Mouse (Mus musculus): ENCODE results near the gene Cxcl1. TPM values are rescaled to one million over a fixed set of nuclear protein-coding genes. Genes with fewer than 3 reads are reported as not detected.

Cxcl1 gene
- polyA plus RNA-seq, 1 experiment from 2014 or later: 0.56 TPM

DNA sequence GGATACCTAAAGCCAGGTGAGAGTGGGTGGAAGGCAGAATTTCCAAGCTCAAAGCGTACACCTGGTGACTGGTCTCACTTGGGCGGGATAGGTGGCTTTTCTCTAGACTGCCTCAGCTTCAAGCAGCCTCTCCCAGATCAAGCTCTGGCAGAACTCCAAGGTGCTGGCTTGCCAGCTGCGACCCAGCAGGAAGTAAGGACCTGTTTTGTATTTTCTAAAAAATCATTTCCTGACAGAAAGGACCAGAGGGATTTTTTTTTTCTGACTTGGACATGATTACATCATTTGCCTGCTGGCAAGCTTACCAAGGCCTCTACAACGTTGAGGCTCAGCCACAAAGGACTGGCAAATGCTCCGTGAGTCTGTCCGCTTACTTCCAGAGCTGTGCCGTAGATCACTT, 9.1 kb downstream of the Cxcl1 start:
- H3K9me3 ChIP-seq (replicated peaks; ENCODE audit: control insufficient read depth, low read length): no peaks in the 10 kb centered on the region
- WGBS: 39% methylated on average over 7 of the region's 7 CpGs
- no peaks in the 10 kb centered on the region for H3K36me3 ChIP-seq (ENCODE audit: control insufficient read depth, insufficient read depth, low read length)
- H3K4me3 ChIP-seq (ENCODE audit: low read depth, low read length): no peak overlapping the region
- DNase-seq (ENCODE audit: low spot score): peak; percentile 58
- H3K4me1 ChIP-seq (ENCODE audit: control insufficient read depth, insufficient read depth, low read length): peaks cover 4% of the 10 kb centered on the region; the same call in 1 of the 2 replicates
- ATAC-seq: no peak
- no peak overlapping the region for H3K27ac ChIP-seq (ENCODE audit: low read depth, low read length)
- H3K4me2 ChIP-seq (ENCODE audit: low read length): no peak overlapping the region
- 0 out of 2 replicates have a peak, but pooled peaks cover 5% of the 10 kb centered on the region for H3K27me3 ChIP-seq (replicated peaks; ENCODE audit: control insufficient read depth, insufficient read depth, low read length)
- no peak overlapping the region for H3K9ac ChIP-seq (ENCODE audit: low read length)

DNA sequence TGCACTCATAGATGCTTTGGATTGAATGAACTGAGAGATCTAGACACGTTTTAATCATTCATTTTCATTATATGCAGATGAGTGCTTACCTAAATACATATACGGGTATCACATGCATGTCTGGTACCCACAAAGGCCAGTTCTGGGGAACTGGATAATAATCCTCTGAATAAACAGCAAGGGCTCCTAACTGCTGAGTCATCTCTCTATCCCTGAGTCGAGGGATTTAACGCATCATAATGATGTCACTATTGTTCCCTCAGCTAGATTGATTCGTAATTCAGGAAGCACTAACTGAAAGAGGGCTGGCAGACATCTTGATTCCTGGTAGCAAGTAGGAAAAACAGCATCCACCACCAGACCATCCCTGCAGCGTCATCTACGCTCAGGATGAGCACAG, 9.6 kb downstream of the Cxcl1 start:
- DNase-seq (ENCODE audit: low spot score): peak; percentile 12
- ATAC-seq: 0 out of 2 replicates have a peak, but pooled peaks have one; percentile 11
- Histone ChIP-seq H3K4me2 (ENCODE audit: low read length) (no peak overlapping the region), H3K9ac (ENCODE audit: low read length) (no peak overlapping the region), H3K9me3 (replicated peaks; ENCODE audit: control insufficient read depth, low read length) (no peaks in the 10 kb centered on the region), H3K27me3 (replicated peaks; ENCODE audit: control insufficient read depth, insufficient read depth, low read length) (0 out of 2 replicates have a peak, but pooled peaks cover 5% of the 10 kb centered on the region), H3K36me3 (ENCODE audit: control insufficient read depth, insufficient read depth, low read length) (no peaks in the 10 kb centered on the region), H3K4me1 (ENCODE audit: control insufficient read depth, insufficient read depth, low read length) (peaks cover 4% of the 10 kb centered on the region; the same call in 1 of the 2 replicates), H3K4me3 (ENCODE audit: low read depth, low read length) (no peak overlapping the region), H3K27ac (ENCODE audit: low read depth, low read length) (no peak overlapping the region)
- WGBS: 66% methylated on average over 7 of the region's 7 CpGs

DNA sequence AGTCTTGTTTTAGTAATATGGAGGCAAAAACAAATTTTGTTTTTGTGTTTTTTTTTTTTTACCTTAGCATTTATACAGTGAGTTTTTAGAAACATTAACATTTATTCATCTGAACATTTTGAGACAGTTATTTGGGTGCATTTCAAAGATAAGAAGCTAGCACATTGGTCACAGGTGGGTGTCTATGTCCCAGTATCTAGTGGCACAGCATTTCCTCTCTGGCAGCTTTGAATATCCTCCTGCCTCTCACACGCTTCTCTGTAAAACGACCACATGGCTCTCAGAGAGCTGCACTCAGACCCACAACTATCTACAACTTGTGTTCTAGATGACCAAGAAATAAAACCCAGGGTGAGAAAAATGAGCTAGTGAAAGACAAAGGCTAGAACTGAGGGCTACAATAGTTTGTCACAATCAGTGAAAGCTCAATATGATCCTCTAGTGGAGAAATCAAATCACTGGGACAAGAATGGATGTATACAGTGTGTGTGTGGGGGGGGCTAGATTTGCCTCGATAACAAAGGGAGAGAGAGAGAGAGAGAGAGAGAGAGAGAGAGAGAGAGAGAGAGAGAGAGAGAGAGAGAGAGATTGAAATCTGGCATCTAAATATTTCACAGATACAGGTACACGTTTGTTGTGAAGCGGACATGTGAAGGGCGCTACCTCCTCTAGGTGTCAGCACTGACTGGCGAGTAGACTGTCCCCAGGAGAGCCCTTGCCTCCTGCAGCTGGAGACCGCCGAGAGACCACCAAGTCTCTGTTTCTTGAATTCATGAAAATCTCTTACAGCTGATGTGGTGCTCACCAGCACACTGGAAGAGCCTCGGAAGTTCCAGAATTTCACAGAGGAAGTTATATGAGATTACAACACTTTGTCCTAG, 11.6 kb downstream of the Cxcl1 start:
- ATAC-seq (peak; percentile 42; the same call in 1 of the 2 replicates), DNase-seq (ENCODE audit: low spot score) (peak; percentile 25)
- Histone ChIP-seq H3K36me3 (ENCODE audit: control insufficient read depth, insufficient read depth, low read length) (no peaks in the 10 kb centered on the region), H3K9me3 (replicated peaks; ENCODE audit: control insufficient read depth, low read length) (no peaks in the 10 kb centered on the region), H3K27me3 (replicated peaks; ENCODE audit: control insufficient read depth, insufficient read depth, low read length) (0 out of 2 replicates have a peak, but pooled peaks cover 5% of the 10 kb centered on the region), H3K9ac (ENCODE audit: low read length) (no peak overlapping the region), H3K4me2 (ENCODE audit: low read length) (peak overlapping the region; percentile 68), H3K4me3 (ENCODE audit: low read depth, low read length) (peak overlapping the region; percentile 22; the same call in 1 of the 2 replicates), H3K4me1 (ENCODE audit: control insufficient read depth, insufficient read depth, low read length) (peaks cover 4% of the 10 kb centered on the region; the same call in 1 of the 2 replicates), H3K27ac (ENCODE audit: low read depth, low read length) (no peak overlapping the region)
- 11% methylated on average over 10 of the region's 10 CpGs for WGBS

DNA sequence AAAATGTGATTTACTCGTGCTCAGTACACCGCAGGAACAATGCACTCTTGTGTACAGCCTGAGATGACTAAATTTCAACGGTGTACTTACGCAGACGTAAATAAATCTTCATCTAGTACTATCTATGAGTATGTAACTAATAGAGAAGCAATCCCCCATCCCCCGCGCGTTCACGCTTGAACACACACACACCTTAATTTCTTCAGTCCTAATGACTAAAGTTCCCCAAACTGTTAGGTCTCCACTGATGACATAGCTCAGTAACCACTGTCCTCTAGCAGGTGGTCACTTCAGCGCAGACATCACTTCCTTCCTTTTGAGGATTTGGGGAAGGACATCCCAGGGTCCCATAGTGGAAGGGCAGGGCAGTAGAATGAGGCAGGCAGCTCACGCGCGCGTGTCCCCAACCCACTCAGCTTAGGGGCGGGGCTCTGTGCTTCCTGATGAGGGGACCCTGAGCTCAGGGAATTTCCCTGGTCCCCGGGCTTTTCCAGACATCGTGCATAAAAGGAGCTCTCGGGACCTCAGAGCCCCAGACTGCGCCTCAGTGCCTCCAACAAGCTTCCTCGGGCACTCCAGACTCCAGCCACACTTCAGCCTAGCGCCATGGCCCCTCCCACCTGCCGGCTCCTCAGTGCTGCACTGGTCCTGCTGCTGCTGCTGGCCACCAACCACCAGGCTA, 12.4 kb downstream of the Cxcl1 start, which contains the start of gene Cxcl2:
Gene Cxcl2 (plus strand): TSS at position 533 of the 682 bp plus-strand sequence.
- peak within 1 kb of the TSS; percentile 22 for H3K4me3 ChIP-seq (ENCODE audit: low read depth, low read length)
- 0 out of 2 replicates have a peak, but pooled peaks cover 5% of the 10 kb centered on the region for H3K27me3 ChIP-seq (replicated peaks; ENCODE audit: control insufficient read depth, insufficient read depth, low read length)
- 7% methylated on average over 22 of the region's 22 CpGs for WGBS
- no peaks in the 10 kb centered on the region for H3K36me3 ChIP-seq (ENCODE audit: control insufficient read depth, insufficient read depth, low read length)
- peaks cover 4% of the 10 kb centered on the region; the same call in 1 of the 2 replicates for H3K4me1 ChIP-seq (ENCODE audit: control insufficient read depth, insufficient read depth, low read length)
- DNase-seq (ENCODE audit: low spot score): peak; percentile 25
- peak; percentile 62 for ATAC-seq
- H3K9ac ChIP-seq (ENCODE audit: low read length): peak within 1 kb of the TSS; percentile 32; the same call in 1 of the 2 replicates
- H3K4me2 ChIP-seq (ENCODE audit: low read length): peak within 1 kb of the TSS; percentile 68
- no peak within 1 kb of the TSS for H3K27ac ChIP-seq (ENCODE audit: low read depth, low read length)
- H3K9me3 ChIP-seq (replicated peaks; ENCODE audit: control insufficient read depth, low read length): no peaks in the 10 kb centered on the region

DNA sequence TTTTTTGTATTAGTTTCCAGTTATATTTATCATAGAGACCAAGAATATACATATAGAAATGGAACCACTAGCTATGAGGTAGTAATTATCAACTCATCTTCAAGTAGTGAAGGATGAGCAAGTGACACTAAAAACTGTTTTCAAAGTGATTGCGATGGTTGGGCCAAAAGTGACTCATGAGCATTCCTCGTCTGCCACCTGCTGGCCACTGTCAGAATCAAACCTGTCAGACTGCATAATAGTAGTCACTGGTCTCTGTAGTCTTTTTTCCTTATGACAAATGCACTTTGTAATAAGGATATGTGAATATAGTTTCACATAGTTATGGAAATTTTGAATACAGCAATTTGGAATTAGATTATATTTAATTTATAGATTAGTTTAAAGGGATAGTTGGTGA, 17.9 kb downstream of the Cxcl1 start:
- DNase-seq (ENCODE audit: low spot score): peak; percentile 88
- no peak overlapping the region for H3K27ac ChIP-seq (ENCODE audit: low read depth, low read length)
- ATAC-seq: peak; percentile 81

DNA sequence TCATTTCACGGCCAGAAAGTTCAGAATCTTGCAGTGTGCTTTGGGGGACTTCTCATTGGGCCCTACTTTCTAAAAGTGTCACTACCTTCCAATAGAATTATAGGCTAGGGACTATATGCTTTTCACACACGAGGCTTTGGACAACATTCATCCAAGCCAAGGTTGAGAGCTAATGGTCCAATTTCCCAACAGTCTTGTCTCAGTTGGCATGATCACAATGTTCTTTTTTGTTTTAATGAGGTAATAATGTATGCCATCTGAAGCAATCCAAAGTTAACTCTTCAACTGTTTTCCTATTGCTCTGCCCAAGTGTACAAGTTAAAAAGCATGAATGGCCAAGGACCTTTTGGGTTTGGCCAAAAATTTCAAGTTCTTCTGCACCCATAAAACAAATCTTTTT, 28.5 kb downstream of the Cxcl1 start:
- Histone ChIP-seq H3K4me1 (ENCODE audit: control insufficient read depth, insufficient read depth, low read length) (no peaks in the 10 kb centered on the region), H3K36me3 (ENCODE audit: control insufficient read depth, insufficient read depth, low read length) (no peaks in the 10 kb centered on the region), H3K9ac (ENCODE audit: low read length) (no peak overlapping the region), H3K9me3 (replicated peaks; ENCODE audit: control insufficient read depth, low read length) (no peaks in the 10 kb centered on the region), H3K4me3 (ENCODE audit: low read depth, low read length) (no peak overlapping the region), H3K27ac (ENCODE audit: low read depth, low read length) (no peak overlapping the region), H3K4me2 (ENCODE audit: low read length) (no peak overlapping the region), H3K27me3 (replicated peaks; ENCODE audit: control insufficient read depth, insufficient read depth, low read length) (no peaks in the 10 kb centered on the region)
- no peak for DNase-seq (ENCODE audit: low spot score)
- no peak for ATAC-seq
- WGBS: 75% methylated on average over 2 of the region's 2 CpGs

More for the DNA sequence above, 17.9 kb downstream of the Cxcl1 start:
- H3K36me3 ChIP-seq (ENCODE audit: control insufficient read depth, insufficient read depth, low read length): no peaks in the 10 kb centered on the region
- no peak overlapping the region for H3K4me2 ChIP-seq (ENCODE audit: low read length)
- H3K9me3 ChIP-seq (replicated peaks; ENCODE audit: control insufficient read depth, low read length): no peaks in the 10 kb centered on the region
- H3K9ac ChIP-seq (ENCODE audit: low read length): no peak overlapping the region
- H3K27me3 ChIP-seq (replicated peaks; ENCODE audit: control insufficient read depth, insufficient read depth, low read length): 0 out of 2 replicates have a peak, but pooled peaks cover 5% of the 10 kb centered on the region
- no peaks in the 10 kb centered on the region for H3K4me1 ChIP-seq (ENCODE audit: control insufficient read depth, insufficient read depth, low read length)
- no peak overlapping the region for H3K4me3 ChIP-seq (ENCODE audit: low read depth, low read length)
- WGBS: 3% methylated on average over 2 of the region's 2 CpGs

DNA sequence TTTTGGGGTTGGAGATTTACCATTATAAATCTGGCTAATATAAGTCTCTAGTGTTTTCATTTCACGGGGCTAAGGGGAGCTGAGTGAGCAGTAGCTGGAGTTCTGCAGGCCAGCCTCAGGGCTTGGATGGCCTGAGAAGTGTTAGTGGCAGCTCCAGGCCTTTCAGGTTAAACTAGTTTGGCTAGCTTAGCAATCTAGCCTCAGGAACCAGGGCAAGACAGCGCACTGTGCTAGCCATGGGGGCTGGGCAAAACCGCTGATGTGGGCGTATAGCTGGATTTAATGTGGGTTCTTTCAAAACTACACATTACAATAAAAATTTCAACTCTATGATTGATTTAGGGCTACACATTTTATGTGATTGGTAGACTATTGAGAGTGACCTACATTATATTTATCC, 31.9 kb downstream of the Cxcl1 start:
- no peak overlapping the region for H3K4me2 ChIP-seq (ENCODE audit: low read length)
- H3K27ac ChIP-seq (ENCODE audit: low read depth, low read length): no peak overlapping the region
- H3K36me3 ChIP-seq (ENCODE audit: control insufficient read depth, insufficient read depth, low read length): no peaks in the 10 kb centered on the region
- H3K9ac ChIP-seq (ENCODE audit: low read length): no peak overlapping the region
- no peak overlapping the region for H3K4me3 ChIP-seq (ENCODE audit: low read depth, low read length)
- H3K27me3 ChIP-seq (replicated peaks; ENCODE audit: control insufficient read depth, insufficient read depth, low read length): no peaks in the 10 kb centered on the region
- DNase-seq (ENCODE audit: low spot score): no peak
- ATAC-seq: no peak
- WGBS: 94% methylated on average over 4 of the region's 4 CpGs
- no peaks in the 10 kb centered on the region for H3K4me1 ChIP-seq (ENCODE audit: control insufficient read depth, insufficient read depth, low read length)
- no peaks in the 10 kb centered on the region for H3K9me3 ChIP-seq (replicated peaks; ENCODE audit: control insufficient read depth, low read length)

DNA sequence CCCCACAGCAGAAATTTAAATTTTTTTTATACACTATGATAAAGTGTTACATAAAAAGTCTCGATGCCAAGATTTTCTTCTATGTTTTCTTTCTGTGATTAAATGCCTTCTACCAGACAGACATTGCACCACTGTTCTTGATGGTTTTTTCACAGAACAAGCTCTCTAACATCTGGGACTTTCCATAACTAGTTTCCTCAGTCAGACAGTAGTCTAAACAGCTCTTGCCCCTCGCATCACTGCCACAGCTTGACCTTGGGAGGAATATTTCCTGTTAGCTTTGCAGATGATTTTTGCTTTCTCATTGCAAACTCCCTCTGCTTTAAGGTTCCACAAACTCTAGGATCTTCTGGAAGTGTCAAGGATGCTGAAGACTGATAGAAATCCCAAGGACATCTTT, 39.5 kb downstream of the Cxcl1 start:
- Histone ChIP-seq H3K4me3 (ENCODE audit: low read depth, low read length) (peak overlapping the region; percentile 77), H3K4me1 (ENCODE audit: control insufficient read depth, insufficient read depth, low read length) (peaks cover 6% of the 10 kb centered on the region; the same call in 1 of the 2 replicates), H3K27me3 (replicated peaks; ENCODE audit: control insufficient read depth, insufficient read depth, low read length) (no peaks in the 10 kb centered on the region), H3K27ac (ENCODE audit: low read depth, low read length) (peak overlapping the region; percentile 98), H3K9me3 (replicated peaks; ENCODE audit: control insufficient read depth, low read length) (no peaks in the 10 kb centered on the region), H3K4me2 (ENCODE audit: low read length) (peak overlapping the region; percentile 55), H3K9ac (ENCODE audit: low read length) (peak overlapping the region; percentile 99), H3K36me3 (ENCODE audit: control insufficient read depth, insufficient read depth, low read length) (peaks cover 7% of the 10 kb centered on the region; the same call in 1 of the 2 replicates)
- no peak for DNase-seq (ENCODE audit: low spot score)
- WGBS: 46% methylated on average over 2 of the region's 2 CpGs
- peak; percentile 3; the same call in 1 of the 2 replicates for ATAC-seq
